Mouse (Mus musculus) kidney, embryonic 15.5 days (tissue): Measurements from ENCODE around the gene Dnah12. TPM values are rescaled to one million over a fixed set of nuclear protein-coding genes. Genes with fewer than 3 reads are reported as not detected.

ENCODE experiments used
- ATAC-seq: fragments of 200-750 bp; cut with Nextera tagmentation; replicated peaks from 2 replicates; pipeline ENCODE4 v1.8.0; 2017; ENCODE audit warnings: moderate TSS enrichment; ENCODE audit not compliant: low FRiP score
- H3K27ac ChIP-seq: fragments of 300-500 bp; sonication (generic); 2 replicates; pipeline ENCODE4 v1.5.1; 2015; ENCODE audit warnings: mild to moderate bottlenecking, inconsistent platforms
- H3K27me3 ChIP-seq: fragments of 300-500 bp; sonication (generic); 2 replicates; pipeline ENCODE4 v1.6.1; 2015; ENCODE audit warnings: inconsistent platforms
- H3K36me3 ChIP-seq: fragments of 300-500 bp; sonication (generic); 2 replicates; pipeline ENCODE4 v1.6.1; 2015; ENCODE audit warnings: inconsistent platforms
- H3K4me1 ChIP-seq: fragments of 300-500 bp; sonication (generic); 2 replicates; pipeline ENCODE4 v1.6.1; 2015; ENCODE audit warnings: inconsistent platforms
- H3K4me2 ChIP-seq: fragments of 300-500 bp; sonication (generic); 2 replicates; pipeline ENCODE4 v1.6.1; 2015; ENCODE audit warnings: moderate library complexity, mild to moderate bottlenecking, inconsistent platforms
- H3K4me3 ChIP-seq: fragments of 300-500 bp; sonication (generic); replicated peaks from 2 replicates; pipeline ENCODE4 v1.5.1; 2015; ENCODE audit warnings: mild to moderate bottlenecking, inconsistent platforms
- H3K9ac ChIP-seq: fragments of 300-500 bp; sonication (generic); 2 replicates; pipeline ENCODE4 v1.6.1; 2015; ENCODE audit warnings: mild to moderate bottlenecking, inconsistent platforms
- H3K9me3 ChIP-seq: fragments of 300-500 bp; sonication (generic); replicated peaks from 2 replicates; pipeline ENCODE4 v1.6.1; 2016; ENCODE audit warnings: inconsistent platforms
- WGBS: fragments of 180-500 bp; shearing (Covaris S2); methylation state at CpG from one replicate; pipeline ENCODE4 v1.1.7; 2015; ENCODE audit warnings: mixed read lengths; 5-methylcytosine and 5-hydroxymethylcytosine counted together
- polyA plus RNA-seq: library from polyadenylated mRNA; unstranded; fragments of >200 nt; fragmentation: Nextera tagmentation; extraction: Ambion mirVana; gene quantifications from 2 replicates; pipeline ENCODE4 v1.2.1, GENCODE M21; 2015

Dnah12 gene
- 0.09 and 0.17 TPM in 2 replicates for polyA plus RNA-seq

DNA sequence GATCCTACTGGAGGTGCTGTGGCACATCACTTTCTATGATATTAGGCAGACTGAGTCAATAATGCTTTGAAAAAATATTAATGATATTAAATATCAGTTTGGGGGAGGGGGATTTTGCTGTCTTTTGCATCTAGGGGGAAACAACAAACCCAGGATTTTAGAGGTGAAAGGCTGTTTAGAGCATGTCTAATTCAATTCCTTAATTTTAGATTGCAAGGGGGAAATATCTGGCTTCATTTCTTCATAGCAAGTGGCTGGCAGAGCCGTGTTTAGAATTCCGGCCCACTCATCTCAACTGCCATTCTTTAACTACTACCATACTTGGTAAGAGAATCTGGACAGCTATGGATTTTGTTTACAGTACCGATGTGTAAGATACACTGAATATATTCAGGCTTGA lies at the start of gene Dnah12:
Gene Dnah12, plus strand, starts transcription at position 301 of the 400 bp plus-strand sequence.
- Histone ChIP-seq H3K27ac (no peak within 1 kb of the TSS), H3K4me1 (no peaks in the 10 kb centered on the region), H3K4me2 (no peak within 1 kb of the TSS), H3K9me3 (no peaks in the 10 kb centered on the region), H3K36me3 (no peaks in the 10 kb centered on the region), H3K9ac (no peak within 1 kb of the TSS), H3K27me3 (no peaks in the 10 kb centered on the region), H3K4me3 (no peak within 1 kb of the TSS)
- no peak for ATAC-seq
- 90% methylated on average over 3 of the region's 3 CpGs for WGBS

DNA sequence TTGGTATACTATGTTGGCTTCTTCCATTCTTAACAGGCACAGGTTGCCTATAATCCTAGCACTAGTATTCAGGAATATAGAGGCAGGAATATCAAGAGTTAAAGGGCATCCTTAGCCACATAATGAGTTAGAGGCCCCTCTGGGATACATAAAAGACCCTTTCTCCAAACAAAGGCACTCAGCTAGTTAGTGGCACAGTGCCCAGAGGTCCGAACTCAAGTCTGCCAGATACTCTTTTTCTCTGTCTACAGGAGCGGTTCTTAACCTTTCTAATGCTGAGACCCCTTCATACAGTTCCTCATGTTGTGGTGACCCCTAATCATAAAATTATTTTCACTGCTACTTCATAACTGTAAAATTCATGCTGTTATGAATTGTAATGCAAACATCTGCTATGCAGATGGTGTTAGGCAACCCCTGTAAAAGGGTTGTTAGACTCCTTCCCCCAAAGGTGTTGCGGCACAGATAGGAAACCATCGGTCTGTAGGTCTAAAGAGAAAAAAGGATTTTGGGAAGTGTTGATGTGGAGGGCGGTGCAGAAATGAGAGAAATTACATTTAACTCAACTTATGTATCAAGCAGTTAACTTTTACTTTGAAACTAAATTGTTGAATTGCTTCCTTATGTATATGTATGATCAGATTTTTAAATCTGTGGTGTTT lies 47.0 kb upstream of the Dnah12 start:
- peaks cover 31% of the 10 kb centered on the region for H3K36me3 ChIP-seq
- no peak for ATAC-seq
- H3K9me3 ChIP-seq, result no peaks in the 10 kb centered on the region
- H3K9ac ChIP-seq, result no peak overlapping the region
- H3K4me2 ChIP-seq, result no peak overlapping the region
- 73% methylated on average over 5 of the region's 5 CpGs for WGBS
- H3K27me3 ChIP-seq, result no peaks in the 10 kb centered on the region
- 0 out of 2 replicates have a peak, but pooled peaks cover 4% of the 10 kb centered on the region for H3K4me1 ChIP-seq
- no peak overlapping the region for H3K27ac ChIP-seq
- no peak overlapping the region for H3K4me3 ChIP-seq

DNA sequence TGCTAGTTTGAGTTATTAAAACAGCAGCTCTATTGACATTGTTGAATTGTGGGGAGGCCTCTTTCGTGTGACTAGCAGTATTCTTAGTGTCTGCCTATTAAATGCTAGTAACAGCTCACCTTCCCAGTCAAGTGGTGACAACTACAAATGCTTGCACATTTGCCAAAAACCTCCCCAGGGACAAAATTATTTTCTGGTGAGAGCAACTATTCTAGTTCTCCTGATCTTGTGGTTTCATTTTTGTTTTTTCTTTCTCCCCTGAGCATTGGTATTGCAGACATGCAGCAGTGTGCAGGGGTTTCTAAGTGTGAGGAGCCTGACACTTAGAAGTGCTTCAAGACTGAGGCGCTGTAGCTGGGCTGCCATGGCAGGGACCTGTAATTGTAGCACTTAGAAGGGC lies 45.3 kb upstream of the Dnah12 start:
- Histone ChIP-seq H3K4me3 (no peak overlapping the region), H3K9me3 (no peaks in the 10 kb centered on the region), H3K9ac (no peak overlapping the region), H3K27me3 (no peaks in the 10 kb centered on the region), H3K27ac (no peak overlapping the region), H3K4me2 (no peak overlapping the region), H3K4me1 (0 out of 2 replicates have a peak, but pooled peaks cover 4% of the 10 kb centered on the region), H3K36me3 (peaks cover 46% of the 10 kb centered on the region)
- no peak for ATAC-seq
- 89% methylated on average over 2 of the region's 2 CpGs for WGBS

DNA sequence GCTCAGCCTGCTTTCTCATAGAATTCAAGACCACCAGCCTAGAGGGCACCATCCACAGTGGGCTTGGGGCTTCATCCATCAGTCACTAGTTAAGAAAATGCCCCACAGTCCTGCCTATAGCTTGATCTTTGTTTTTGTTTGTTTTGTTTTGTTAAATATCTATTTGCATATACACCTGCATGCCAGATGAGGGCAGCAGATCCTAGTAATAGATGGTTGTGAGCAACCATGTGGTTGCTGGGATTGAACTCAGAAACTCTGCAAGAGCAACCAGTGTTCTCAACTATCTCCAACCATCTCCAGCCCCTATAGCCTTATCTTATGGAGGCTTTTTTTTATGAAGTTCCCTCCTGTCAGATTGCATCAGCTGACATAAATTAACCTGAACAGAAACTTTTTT lies 41.2 kb upstream of the Dnah12 start:
- Histone ChIP-seq H3K4me3 (no peak overlapping the region), H3K36me3 (peaks cover 80% of the 10 kb centered on the region), H3K9ac (no peak overlapping the region), H3K4me2 (no peak overlapping the region), H3K27me3 (no peaks in the 10 kb centered on the region), H3K4me1 (no peaks in the 10 kb centered on the region), H3K27ac (no peak overlapping the region), H3K9me3 (no peaks in the 10 kb centered on the region)
- ATAC-seq, result no peak

DNA sequence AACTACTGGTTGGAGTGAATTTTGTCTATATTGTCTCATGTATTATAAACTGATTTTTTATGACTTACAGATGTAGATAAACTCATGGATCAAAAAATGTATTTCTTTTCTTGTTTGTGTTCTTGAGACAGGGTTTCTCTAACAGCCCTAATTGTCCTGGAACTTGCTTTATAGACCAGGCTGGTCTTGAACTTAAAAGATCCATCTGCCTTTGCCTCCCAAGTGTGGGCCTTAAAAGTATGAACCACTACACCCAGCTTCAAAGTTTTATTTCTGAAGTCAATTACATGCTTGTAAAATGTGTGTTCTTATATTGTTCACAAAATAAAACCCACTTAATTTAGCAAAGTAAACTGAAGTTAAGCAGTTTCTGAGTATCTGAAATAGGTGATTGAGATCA lies 34.9 kb upstream of the Dnah12 start:
- no peaks in the 10 kb centered on the region for H3K9me3 ChIP-seq
- no peak overlapping the region for H3K9ac ChIP-seq
- no peak overlapping the region for H3K4me2 ChIP-seq
- H3K4me1 ChIP-seq, result no peaks in the 10 kb centered on the region
- no peak overlapping the region for H3K4me3 ChIP-seq
- no peak overlapping the region for H3K27ac ChIP-seq
- H3K36me3 ChIP-seq, result peaks cover 64% of the 10 kb centered on the region
- no peaks in the 10 kb centered on the region for H3K27me3 ChIP-seq
- no peak for ATAC-seq

DNA sequence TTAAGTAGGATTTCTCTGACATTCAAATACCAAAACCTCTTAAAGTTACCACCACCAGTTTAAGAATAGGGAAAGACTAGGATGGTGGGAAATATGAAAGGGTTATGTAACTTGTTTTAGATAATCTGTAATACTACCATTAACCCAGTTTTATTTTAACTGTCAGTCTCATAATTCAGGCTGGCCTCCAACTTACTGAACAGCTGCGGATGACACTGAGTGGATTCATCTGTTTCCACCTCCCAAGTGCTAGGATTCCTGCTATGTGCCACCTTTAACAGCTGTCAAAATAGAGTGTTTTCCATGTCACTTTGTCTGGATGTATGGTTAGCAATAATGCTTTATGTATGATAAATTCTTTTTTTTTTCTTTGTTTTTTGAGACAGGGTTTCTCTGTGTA lies 32.8 kb upstream of the Dnah12 start:
- no peak overlapping the region for H3K27ac ChIP-seq
- no peak overlapping the region for H3K9ac ChIP-seq
- no peak overlapping the region for H3K4me2 ChIP-seq
- H3K4me1 ChIP-seq, result no peaks in the 10 kb centered on the region
- no peaks in the 10 kb centered on the region for H3K9me3 ChIP-seq
- no peaks in the 10 kb centered on the region for H3K27me3 ChIP-seq
- no peak for ATAC-seq
- 95% methylated on average over 1 of the region's 1 CpGs for WGBS
- peaks cover 60% of the 10 kb centered on the region for H3K36me3 ChIP-seq
- no peak overlapping the region for H3K4me3 ChIP-seq

DNA sequence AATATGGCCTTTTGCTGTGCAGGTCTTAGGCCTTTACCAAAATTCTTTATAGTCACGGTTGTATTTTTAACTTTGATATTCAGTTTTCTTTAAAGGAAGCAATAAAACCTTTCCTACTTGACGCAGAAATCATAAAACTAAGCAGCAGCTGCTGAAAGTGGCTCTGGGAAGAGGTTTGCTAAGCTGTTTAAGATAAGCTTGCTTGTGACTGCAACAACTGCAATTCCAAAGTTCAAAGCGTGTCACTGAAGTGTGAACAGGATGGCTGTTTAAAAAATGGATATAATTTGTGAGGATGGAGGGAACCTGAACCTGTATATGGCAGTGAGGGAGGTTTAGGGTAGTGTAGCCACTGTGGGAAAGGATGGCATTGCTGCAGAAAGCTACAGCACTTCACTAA lies 31.1 kb upstream of the Dnah12 start:
- Histone ChIP-seq H3K27me3 (no peaks in the 10 kb centered on the region), H3K4me2 (no peak overlapping the region), H3K36me3 (peaks cover 61% of the 10 kb centered on the region)

DNA sequence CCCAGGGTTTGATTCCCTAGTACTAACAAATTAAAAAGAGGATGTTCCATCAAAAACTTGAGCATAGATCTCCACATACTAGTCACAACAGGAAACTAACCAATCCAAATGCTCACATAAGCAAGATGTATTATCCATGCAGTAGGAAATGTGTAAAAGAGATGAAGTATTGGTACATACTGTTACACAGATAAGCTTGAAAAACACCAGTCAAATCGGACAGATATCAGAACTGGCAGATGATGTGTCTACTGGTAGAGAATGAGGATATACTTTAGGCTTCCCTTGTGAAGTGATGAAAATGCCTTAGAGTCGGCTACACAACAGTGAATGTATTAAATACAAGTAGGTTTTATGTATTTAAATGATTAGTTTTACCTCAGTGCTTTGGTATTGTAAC lies 30.6 kb upstream of the Dnah12 start:
- WGBS, result 88% methylated on average over 2 of the region's 2 CpGs
- Histone ChIP-seq H3K4me3 (no peak overlapping the region), H3K4me1 (peaks cover 11% of the 10 kb centered on the region), H3K27ac (no peak overlapping the region), H3K9ac (no peak overlapping the region), H3K4me2 (no peak overlapping the region), H3K36me3 (peaks cover 56% of the 10 kb centered on the region), H3K9me3 (no peaks in the 10 kb centered on the region), H3K27me3 (no peaks in the 10 kb centered on the region)
- no peak for ATAC-seq

More for the DNA sequence above, 31.1 kb upstream of the Dnah12 start:
- no peak for ATAC-seq
- Histone ChIP-seq H3K9ac (no peak overlapping the region), H3K4me3 (no peak overlapping the region), H3K27ac (no peak overlapping the region), H3K9me3 (no peaks in the 10 kb centered on the region), H3K4me1 (peaks cover 7% of the 10 kb centered on the region)
- WGBS, result 67% methylated on average over 3 of the region's 3 CpGs

DNA sequence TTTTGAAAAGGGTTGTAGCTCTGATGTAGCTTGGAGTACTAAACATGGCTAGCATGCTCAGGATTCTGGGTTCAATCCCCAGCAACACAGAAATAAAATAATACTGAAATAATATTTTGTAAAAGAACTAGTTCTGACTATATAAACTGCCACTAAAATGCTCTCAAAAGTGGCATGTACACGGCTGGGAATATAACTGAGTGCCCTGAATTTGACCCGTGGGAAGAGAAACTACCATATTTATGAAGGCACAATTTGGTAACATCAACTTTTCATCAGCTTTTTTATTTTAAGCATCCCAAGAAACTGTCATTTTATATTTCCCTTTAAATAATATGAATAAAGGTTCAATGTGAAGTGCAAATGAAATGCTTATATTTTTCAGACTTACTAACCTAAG lies 29.2 kb upstream of the Dnah12 start:
- H3K27me3 ChIP-seq, result no peaks in the 10 kb centered on the region
- H3K27ac ChIP-seq, result no peak overlapping the region
- H3K4me1 ChIP-seq, result peaks cover 17% of the 10 kb centered on the region
- 91% methylated on average over 2 of the region's 2 CpGs for WGBS
- H3K4me3 ChIP-seq, result no peak overlapping the region
- ATAC-seq, result no peak
- H3K36me3 ChIP-seq, result peaks cover 45% of the 10 kb centered on the region
- H3K9me3 ChIP-seq, result no peaks in the 10 kb centered on the region
- no peak overlapping the region for H3K4me2 ChIP-seq
- H3K9ac ChIP-seq, result no peak overlapping the region

DNA sequence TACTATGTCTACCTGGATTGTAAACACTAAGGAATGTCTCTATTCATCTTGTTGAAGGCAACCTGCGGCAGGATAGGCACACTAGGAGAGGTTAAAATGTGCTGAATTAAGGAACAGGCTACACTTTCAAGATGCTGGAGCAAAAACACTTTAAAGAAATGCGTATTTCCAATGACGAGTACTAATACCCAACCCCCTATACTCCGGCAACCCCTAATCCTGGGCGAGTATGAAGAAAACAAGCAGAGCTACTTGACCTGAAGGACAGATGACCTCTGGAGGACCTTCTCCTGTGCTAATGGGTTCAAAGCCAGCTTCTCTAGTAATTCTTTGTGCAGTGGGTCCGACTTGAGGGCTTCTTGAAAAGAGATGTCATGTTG lies 25.1 kb upstream of the Dnah12 start:
- H3K4me2 ChIP-seq, result peak overlapping the region; percentile 90
- peaks cover 22% of the 10 kb centered on the region for H3K4me1 ChIP-seq
- 16% methylated on average over 6 of the region's 6 CpGs for WGBS
- H3K9ac ChIP-seq, result peak overlapping the region; percentile 86
- H3K36me3 ChIP-seq, result peaks cover 29% of the 10 kb centered on the region
- no peaks in the 10 kb centered on the region for H3K27me3 ChIP-seq
- no peaks in the 10 kb centered on the region for H3K9me3 ChIP-seq
- H3K4me3 ChIP-seq, result peak overlapping the region; percentile 90
- 0 out of 2 replicates have a peak overlapping the region, but pooled peaks have one; percentile 93 for H3K27ac ChIP-seq
- no peak for ATAC-seq

DNA sequence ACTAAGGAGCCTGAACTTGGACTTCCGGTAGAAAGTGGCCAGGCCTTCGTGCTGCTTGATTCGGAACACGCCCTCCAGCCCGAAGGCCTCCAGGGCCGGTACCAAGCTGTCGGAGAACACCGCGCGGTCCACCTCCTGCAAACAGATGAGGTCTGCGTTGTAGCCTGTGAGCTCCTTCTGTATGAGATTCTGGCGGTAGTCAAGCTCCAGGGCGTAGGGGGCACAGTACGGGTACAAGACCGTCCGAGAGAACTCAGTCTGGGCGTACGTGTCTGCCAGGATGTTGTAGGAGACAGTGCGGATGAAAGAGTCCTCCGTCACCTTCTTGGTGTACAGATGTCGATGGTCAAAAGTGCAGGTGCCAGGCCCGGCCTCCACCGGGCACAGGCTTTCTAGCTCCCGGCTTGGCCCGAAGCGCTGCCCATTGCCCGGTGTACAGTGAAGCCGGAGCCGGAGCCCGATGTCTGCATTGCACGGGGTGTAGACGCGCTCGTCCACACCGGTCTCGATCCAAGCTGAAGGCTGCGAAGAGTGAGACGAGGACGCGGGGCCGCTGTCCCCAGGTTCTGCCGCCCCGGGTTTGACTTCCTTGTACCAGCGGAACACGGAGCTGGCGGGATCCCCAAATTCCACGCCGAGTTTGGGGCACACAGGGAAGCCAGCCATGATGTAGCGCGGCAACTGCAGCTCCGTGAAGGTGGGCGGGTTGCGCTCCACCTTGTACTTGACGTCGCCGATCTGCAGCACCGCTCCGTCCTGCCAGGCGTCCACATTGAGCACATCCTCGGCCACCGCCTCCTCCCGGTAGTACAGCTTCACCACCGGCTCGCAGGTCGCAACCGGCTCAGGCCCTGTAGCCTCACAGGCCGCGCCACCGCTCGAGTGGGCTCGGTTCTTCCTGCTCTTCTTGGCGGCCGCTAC lies 24.4 kb upstream of the Dnah12 start:
- Histone ChIP-seq H3K27me3 (no peaks in the 10 kb centered on the region), H3K27ac (peak overlapping the region; percentile 93), H3K9ac (peak overlapping the region; percentile 86), H3K4me3 (peak overlapping the region; percentile 90), H3K36me3 (peaks cover 27% of the 10 kb centered on the region), H3K4me1 (peaks cover 22% of the 10 kb centered on the region), H3K4me2 (peak overlapping the region; percentile 90), H3K9me3 (no peaks in the 10 kb centered on the region)
- under 1% methylated on average over 73 of the region's 73 CpGs for WGBS
- peak; percentile 68 for ATAC-seq

DNA sequence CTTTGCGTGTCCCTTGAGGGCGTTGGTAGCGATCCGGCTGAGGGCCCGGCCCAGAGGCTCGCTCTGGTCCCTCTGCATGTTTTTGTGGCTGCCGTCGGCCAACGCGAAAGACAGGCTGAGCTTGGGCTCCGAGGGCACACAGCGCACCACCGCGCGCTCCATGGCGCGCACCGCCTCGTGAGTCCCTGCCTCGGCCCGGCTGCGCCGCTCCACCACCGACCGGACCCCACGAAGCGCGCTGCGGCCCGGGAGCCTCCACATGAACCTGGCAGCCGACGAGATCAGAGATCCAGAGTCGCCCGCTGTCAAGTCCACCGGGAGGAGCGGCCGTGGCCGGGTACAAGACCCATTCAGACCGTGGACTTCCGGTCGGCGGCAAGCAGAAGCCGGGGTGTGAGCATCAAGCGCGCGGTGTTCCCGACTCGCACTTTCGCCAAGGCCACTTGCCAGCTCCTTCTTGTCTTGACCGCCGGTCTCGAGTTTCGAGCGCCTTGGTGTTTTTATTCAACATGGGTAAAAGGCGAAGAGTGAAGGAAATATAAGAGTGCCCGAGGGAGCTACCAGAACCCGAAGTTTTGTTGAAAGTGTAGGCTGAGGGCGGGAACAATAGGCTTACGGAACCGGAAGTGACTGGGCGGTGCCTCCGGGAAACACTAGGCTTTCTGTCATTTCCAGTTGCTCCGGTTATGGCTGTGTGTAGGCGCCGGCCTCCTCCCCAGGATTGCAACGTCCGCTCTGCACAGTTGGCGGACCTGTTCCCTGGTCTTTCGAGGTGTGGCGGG lies 23.6 kb upstream of the Dnah12 start, which contains the start of gene Pde12:
Gene Pde12, minus strand, starts transcription at position 592 of the 782 bp plus-strand sequence.
- Histone ChIP-seq H3K9ac (peak within 1 kb of the TSS; percentile 86), H3K27ac (peak within 1 kb of the TSS; percentile 93), H3K4me1 (peaks cover 22% of the 10 kb centered on the region), H3K4me2 (peak within 1 kb of the TSS; percentile 90), H3K4me3 (peak within 1 kb of the TSS; percentile 90), H3K9me3 (no peaks in the 10 kb centered on the region), H3K36me3 (peaks cover 21% of the 10 kb centered on the region), H3K27me3 (no peaks in the 10 kb centered on the region)
- under 1% methylated on average over 70 of the region's 70 CpGs for WGBS
- ATAC-seq, result peak; percentile 94
